Mouse (Mus musculus) heart, postnatal 10 days (tissue): ENCODE measurements around the gene Fbxl18. TPM values are rescaled to one million over a fixed set of nuclear protein-coding genes. Genes with fewer than 3 reads are reported as not detected.
A peak's percentile ranks its signal among the peaks of the same experiment; 100 is the strongest.
"Not testable (repeated sequence)": the region's sequence is repeated elsewhere in the genome, so short reads cannot be mapped to it uniquely, and the experiment has no call there.

Experiments used
- DNase-seq, 2 experiments: peaks; one replicate each; pipeline ENCODE4 v3.0.0; 2021
- intact Hi-C: fragments of 180-260 bp; cut with DNase I; formaldehyde crosslinking; loops from one replicate; pipeline ENCODE4 v1.15.1; 2025
- total RNA-seq, 2 experiments: library from RNA; stranded (reverse); gene quantifications; 2 replicates each; pipeline ENCODE4 v1.2.3; 2021

Gene Fbxl18
- total RNA-seq, 2 experiments from 2014 or later = 8.8 to 9.2 TPM

GRCm38 (mm10) chr5:142902506-142903314 is 7.5 kb upstream of the Fbxl18 start:
- intact Hi-C loops = no loop called here
- peak in 1 of 2 experiments; percentile 46 for DNase-seq

DNA sequence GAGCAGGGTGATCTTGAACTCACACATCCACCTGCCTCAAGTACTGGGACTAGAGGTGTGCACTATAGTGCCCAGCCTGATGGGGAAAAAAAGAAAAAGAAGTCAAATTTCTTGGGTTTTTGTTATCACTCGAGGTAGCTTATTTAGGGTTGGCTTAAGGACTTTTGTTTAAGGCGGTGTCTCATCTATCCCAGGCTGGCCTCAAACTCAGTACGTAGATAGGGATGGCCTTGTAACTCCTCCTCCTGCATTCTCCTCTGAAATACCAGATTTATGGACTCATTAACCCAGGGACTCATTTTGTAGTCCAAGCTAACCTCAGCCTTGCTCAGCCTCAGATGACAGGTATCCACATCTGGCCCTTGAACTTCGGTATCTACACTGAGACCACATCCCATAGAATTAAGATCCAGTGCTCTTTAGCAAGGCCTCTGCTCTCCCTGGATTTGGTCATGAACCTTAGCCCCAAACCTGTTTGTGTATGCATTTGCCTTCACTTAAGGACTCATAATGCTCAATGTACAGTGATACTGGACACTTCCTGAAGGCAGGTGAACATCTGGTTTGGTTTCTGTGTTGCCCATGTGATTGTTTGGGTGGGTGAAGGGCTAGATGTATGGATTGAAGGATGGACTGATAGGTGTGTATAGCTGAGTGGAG is 6.8 kb upstream of the Fbxl18 start:
- intact Hi-C loops = no loop called here
- DNase-seq = peak in 1 of 2 experiments; percentile 36

DNA sequence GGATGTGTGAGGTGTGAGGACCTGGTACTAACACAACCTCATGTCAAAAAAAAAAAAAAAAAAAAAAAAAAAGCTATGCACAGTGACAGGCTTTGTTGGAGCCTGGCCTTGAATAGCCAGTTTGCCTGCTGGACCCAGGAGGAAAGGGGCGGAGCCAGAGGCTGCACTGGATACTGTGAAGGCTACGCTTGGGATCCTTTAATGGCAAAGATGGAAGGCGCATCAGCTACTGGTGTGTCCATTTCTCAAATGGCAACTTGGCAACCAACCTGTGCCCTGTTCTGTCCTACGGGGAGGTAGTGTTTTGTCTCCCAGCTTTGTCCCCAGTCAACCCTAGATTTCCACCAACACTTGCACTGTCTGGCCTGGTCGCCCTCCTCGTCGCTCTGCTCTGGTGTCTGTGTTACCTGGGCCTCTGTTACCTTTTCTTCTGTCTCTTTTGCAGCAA is 6.2 kb upstream of the Fbxl18 start:
- intact Hi-C loops = no loop called here
- peak; percentile 72 to 76 for DNase-seq

DNA sequence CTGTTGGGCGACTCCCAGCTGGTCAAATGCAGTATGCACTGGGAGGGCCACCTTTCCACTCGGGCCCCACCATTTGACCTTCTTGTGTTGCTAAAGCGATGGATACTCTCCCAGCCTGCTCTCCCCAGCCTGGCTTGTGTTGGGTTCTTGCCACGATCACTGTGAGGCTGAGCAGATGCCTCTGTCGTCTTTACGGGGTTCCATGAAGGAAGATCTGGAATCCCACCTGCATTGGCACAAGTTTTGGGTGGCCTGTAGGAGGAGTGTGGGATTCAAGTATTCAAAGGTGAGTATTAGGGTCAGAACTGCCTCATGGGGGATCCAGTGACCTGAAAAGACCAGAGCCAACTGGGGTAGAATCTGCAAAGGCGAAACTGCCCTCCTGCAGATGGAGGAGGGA is 5.4 kb upstream of the Fbxl18 start:
- intact Hi-C loops = no loop called here
- DNase-seq = peak in 1 of 2 experiments; percentile 37

DNA sequence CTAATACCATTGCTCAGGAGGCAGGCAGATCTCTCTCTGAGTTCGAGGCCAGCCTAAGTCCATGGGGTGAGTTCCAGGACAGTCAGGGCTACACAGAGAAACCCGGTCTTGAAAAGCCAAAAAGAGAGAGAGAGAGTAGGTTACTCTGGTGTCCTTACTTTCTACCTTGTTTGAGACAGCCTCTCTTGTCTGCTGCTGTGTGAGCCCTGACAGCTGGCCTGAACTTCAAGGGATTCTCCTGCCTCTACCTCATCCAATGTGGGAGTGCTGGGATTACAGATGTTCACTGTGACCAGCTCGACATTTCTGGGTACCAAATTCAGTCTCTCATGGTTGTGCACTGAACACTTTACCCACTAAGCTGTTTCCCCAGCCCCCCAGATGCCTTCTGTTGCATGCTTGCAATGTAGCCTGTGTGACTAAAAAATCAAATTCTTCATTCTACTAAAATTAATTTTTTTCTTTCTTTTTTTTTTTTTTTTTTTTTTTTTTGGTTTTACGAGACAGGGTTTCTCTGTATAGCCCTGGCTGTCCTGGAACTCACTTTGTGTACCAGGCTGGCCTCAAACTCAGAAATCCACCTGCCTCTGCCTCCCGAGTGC is 4.8 kb upstream of the Fbxl18 start:
- DNase-seq = no peak
- intact Hi-C loops = no loop called here

DNA sequence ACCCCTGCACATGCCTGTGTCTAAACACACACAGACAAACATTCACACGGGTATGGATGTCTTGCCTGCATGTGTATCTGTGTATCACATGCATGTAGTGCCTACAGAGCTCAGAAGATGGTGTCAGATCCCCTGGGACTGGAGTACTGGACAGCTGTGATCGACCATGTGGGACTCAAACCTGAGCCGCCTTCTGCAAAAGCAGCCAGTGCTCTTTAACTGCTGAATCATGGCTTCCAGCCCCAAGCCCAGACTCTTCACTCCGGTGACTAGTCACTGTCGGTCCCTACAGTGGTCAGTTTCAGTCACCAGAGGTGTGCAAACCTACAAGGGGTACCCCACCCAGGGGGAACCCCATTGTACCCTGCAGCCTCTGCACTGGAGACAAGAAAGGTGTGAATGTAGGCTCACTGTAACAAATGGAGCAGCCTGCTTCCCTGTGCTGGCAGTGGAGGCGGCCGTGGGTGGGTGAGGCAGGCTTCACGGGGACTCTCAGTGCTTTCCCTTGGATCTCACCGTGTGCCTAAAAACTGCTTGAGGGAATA is 3.9 kb upstream of the Fbxl18 start:
- intact Hi-C loops = no loop called here
- DNase-seq = peak in 1 of 2 experiments; percentile 32

GRCm38 (mm10) chr5:142898316-142898715 is 3.1 kb upstream of the Fbxl18 start:
- no peak for DNase-seq
- intact Hi-C loops = no loop called here

GRCm38 (mm10) chr5:142897568-142898248 is 2.5 kb upstream of the Fbxl18 start:
- intact Hi-C loops = no loop called here
- DNase-seq = peak; percentile 44 to 57

DNA sequence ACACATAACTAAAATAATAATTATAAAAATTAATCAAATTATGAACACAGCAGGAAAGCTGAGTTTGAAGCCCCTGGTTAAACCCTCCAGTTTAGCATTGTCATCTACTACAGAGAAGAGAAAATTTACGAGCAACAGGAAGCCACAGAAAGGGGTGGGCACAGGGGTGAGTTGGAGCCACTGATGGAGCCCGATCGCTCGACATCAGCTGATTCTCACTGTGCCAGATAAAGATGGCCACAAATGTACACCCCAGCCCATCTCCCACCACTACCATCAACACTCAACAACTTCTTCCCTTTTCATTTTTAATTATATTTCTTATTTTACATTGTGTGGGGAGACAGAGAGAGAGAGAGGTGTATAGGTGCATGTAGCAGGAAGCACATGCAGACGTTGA is 1.5 kb upstream of the Fbxl18 start:
- intact Hi-C loops = no loop called here
- no peak for DNase-seq

GRCm38 (mm10) chr5:142896192-142896591 is 971 bp upstream of the Fbxl18 start:
- DNase-seq = peak in 1 of 2 experiments; percentile 46
- intact Hi-C loops = no loop called here

DNA sequence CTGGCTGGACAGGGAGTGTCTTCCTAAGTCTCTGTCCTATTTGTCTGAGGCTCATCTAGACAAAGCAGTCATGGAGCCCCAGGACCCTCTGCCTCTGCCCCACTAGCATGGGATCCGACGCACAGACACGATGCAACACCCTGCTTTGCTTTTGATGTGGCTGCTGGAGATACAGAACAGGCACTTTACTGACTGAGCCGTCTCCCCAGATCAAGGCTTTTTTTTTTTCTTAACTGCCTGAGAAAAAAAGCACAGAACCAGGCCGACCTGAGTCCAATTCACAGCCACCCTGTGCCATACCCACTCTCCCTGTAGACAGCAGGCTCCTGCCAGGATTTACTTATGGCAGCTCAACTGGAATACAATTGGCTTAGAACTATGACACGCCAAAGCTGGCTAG is 3.8 kb downstream of the Fbxl18 start:
- intact Hi-C loops = no loop called here
- DNase-seq = no peak

GRCm38 (mm10) chr5:142887533-142887932 is 7.7 kb downstream of the Fbxl18 start:
- DNase-seq, intact Hi-C loops: not testable (repeated sequence)

DNA sequence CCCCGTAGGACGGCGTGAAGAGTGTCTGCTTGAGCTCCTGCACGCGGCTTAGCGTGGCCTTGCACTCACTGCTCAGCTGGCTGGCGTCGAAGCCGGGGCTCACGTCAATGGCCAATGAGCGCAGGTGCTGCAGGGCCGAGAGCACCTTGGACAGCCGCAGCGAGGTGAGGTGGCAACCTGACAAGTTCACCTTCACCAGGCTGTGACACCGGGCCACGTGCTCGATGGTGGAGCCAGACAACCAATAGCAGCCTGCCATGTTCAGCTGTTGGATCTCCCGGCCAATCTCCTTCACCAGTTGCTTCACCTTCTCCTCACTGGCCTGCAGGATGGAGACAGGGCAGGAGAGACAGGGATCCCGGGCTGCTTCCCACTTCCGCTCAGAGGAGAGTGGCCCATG is 8.5 kb downstream of the Fbxl18 start:
- intact Hi-C loops = no loop called here
- DNase-seq = no peak

DNA sequence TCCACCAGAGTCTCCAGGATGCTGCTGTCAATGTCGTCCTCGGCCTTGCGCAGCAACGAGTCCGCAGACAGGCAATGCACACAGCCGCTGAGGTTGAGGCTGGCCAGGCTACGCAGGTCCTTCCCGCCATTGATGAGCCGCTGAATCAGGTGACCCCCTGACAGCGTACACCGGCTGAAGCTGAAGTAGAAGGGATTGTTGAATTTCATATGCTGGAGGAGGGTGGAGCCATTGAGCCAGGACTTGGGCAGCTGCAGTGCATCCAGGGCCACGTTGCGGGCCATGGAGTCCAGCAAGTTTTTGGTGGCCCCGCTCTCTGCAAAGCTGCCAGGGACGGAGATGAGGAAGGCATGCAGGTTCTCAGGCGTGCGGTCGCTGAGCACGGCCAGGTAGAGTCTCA is 9.0 kb downstream of the Fbxl18 start:
- intact Hi-C loops = no loop called here
- no peak for DNase-seq

- no peak for DNase-seq
- intact Hi-C loops = no loop called here
These were observed 12.8 kb downstream of the Fbxl18 start for GRCm38 (mm10) chr5:142882471-142882870.

- intact Hi-C loops = no loop called here
- DNase-seq = peak in 1 of 2 experiments; percentile 23
These were observed 13.3 kb downstream of the Fbxl18 start for GRCm38 (mm10) chr5:142881936-142882335.

DNA sequence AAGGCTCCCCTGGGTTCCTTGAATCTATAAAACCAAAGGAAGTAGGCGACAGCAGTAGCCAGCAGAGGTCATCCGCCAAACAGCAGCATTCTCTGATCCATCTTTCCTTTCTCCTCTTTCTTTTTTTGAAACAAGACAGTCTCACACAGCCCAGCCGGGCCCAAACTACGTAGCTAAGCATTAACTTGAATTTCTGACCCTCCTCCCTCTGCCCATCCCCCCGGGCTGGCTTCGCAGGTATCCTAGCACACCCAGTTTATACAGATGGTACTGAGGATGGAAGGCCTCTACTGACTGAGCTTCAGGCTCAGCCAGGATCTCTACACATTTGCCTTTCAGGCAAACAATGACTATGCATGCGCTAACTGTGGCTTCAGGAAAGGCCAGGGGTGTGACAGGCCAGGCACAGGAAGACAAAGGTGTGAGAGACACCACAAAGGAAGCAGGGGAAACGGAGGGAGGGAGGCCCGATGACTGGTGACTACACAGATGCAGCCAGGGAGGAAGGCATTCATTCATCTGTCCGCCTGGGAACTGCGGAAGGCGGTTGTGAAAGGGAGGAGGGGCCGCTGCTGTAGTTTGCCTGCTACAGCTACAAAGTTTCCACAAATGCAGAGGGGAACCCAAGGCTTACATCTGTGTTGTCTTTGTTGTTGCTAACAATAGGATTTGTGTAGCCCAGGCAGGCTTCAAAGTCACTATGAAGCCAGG is 14.3 kb downstream of the Fbxl18 start:
- intact Hi-C loops = no loop called here
- DNase-seq = peak in 1 of 2 experiments; percentile 40

DNA sequence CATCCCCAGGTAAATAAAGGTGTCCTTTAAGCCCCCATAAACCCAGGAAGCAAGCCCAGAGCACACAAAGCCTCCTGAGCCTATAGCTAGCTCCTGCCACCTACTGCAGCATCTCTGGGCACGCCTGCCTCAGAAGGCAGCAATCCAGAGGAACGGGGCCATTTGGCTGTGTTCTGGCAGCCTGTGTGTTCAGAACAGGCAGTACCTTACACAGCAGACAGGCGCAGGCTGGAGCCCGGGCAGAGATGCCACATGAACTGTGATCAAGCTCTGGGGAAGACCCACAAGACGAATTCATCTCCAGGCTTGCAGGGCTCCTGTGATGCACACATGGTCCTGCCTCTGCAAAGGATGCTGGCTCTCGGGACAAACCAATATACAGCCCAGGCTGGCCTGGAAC is 15.0 kb downstream of the Fbxl18 start:
- intact Hi-C loops = no loop called here
- no peak for DNase-seq

GRCm38 (mm10) chr5:142879318-142880175 is 15.7 kb downstream of the Fbxl18 start:
- DNase-seq = peak; percentile 86 to 90
- intact Hi-C loops = loop anchor here (1.0 to 5.0 kb wide), 5 partner anchors 16 to 187 kb away; partner anchors contain the start of gene Fbxl18
